Mouse (Mus musculus) myocyte (in vitro differentiated cells): ENCODE measurements around the gene Gadd45gip1.

Source experiments
- POLR2A ChIP-seq: IDR thresholded peaks from one replicate; pipeline ENCODE4 v1.6.1; 2011; ENCODE audit warnings: low read depth, mild to moderate bottlenecking, control low read depth, moderate library complexity; ENCODE audit not compliant: insufficient read length
- POLR2AphosphoS2 ChIP-seq: IDR thresholded peaks from one replicate; pipeline ENCODE4 v1.6.1; 2011; ENCODE audit warnings: low read depth, control low read depth; ENCODE audit not compliant: insufficient read length
- TCF3 ChIP-seq: IDR thresholded peaks from one replicate; pipeline ENCODE4 v1.6.1; 2011; ENCODE audit warnings: low read depth, control low read depth; ENCODE audit not compliant: insufficient read length
- USF1 ChIP-seq: IDR thresholded peaks from one replicate; pipeline ENCODE4 v1.6.1; 2011; ENCODE audit warnings: low read depth, mild to moderate bottlenecking, control low read depth, moderate library complexity

DNA sequence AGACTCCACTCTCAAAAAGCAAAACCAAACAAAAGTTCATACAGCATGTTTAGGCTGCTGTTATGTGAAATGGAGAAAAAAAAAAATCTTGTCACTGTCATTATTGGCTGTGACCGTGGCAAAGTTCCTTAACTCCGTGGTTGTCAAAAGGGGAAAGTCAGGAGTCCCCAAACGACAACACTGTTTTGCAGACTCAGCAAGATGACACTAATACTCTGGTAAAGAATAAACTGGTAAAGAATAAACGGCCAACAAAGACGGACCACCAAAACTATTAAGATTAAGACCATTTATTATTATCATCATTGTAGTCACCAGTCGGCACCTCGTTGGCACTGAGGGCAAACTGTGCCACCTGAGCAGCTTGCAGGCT is 8.5 kb downstream of the Gadd45gip1 start:
- TF ChIP-seq POLR2A (no peak), POLR2AphosphoS2 (no peak), USF1 (no peak), TCF3 (no peak)
